Mouse (Mus musculus) right cerebral cortex, adult 18-20 months (tissue): ENCODE measurements at regions not wholly inside any gene's neighbourhood (a gene's known extent, or its start where the extent isn't known, plus 50 kb on each side); places are given as distances from the start of the nearest gene placed in this dataset.
"Not testable (repeated sequence)": the region's sequence is repeated elsewhere in the genome, so short reads cannot be mapped to it uniquely, and the experiment has no call there.

Experiments
- DNase-seq: peaks from one replicate; pipeline ENCODE4 v3.0.0; 2022; ENCODE audit warnings: mixed read lengths

DNA sequence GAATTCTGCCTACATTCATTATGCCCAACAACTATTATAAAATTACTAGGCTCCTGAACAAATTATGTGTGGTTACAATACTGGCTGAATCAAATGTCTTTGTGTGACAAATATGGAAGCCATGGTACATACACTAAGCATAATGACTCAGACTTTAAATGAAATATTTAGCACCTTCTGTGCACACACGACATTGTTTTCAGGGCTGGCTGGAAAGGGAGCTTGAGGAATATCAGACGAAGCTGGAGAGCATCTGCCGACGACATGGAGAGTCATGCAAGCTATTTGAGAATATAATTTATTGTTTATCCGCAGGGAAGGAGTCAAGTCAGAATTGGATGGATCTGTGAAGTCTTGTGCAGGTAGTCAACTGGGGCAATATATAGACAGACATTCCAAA is 955.4 kb upstream of the Gm10801 start:
- peak; percentile 14 for DNase-seq

DNA sequence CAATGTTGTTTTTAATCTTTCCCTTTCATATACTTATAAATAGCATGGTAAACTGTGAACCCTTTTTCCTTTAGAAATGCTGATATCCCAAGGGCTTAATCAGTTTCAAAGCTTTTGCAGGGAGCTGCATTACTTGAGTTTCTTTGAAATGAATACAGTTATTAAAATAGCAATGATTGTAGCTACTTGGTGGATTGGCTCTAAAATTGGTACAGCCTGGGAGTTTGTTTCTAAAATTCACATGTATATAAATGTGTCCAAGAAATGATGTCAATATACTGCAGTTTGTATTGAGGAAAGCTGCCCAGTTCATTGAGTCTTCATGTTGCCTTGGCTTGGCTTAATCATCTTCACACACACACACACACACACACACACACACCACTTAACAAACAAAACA is 954.8 kb upstream of the Gm10801 start:
- DNase-seq, result no peak

DNA sequence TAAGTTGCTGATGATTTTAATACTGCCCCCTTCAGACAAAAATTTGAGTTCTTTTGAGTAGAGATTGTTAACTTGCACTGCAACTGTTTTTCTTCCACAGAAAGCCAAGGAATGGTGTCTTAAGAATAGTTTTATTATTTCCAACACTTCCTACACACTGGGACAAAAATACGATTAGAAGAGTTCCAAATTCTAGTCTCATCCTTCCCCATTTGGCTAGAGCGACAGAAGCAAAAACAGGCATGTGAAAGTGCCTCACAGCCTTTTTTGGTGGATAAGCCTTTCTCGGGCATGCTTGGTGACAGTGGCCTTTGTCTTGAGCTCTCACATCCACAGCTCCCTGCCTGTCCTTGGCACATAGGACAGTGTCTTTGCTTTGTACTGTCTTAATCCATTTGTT is 954.3 kb upstream of the Gm10801 start:
- DNase-seq, result peak; percentile 48

DNA sequence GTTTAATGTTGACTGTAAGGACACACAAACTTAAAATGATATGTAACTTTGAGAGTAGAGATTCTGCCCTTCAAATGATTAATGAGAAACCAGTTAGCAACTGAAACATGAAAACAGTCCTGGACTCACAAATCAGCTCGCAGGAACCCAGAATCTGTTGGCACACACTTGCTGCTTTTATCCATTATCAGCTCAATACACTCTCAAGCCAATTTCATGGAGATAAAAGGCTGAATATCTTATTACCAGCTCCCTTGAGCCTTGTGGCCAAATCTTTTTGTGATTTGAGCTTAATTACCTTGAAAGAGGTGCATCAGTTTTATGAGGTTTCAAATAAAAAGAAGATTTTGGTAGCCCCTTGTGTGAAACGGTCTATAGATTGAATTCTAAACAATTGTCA is 936.9 kb upstream of the Gm10801 start:
- no peak for DNase-seq

DNA sequence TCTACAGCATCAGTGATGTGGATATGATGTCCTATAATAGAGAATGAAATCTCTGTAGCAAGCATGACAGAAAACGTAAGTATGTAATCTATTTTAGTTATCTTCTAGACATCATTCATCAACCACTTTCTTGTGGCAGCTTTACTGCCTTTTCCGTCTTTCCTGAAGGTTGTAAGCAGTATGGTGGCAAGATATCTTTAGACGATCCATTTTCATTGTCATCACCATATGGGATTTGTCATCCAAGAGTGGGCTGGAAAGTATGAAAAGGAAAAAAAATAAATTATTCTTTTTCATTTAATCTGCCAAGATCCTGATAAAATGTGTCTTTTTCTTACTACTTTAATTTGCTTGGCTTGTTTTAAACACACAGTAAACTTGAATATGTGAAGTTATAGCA is 893.2 kb upstream of the Gm10801 start:
- DNase-seq, result peak; percentile 11

DNA sequence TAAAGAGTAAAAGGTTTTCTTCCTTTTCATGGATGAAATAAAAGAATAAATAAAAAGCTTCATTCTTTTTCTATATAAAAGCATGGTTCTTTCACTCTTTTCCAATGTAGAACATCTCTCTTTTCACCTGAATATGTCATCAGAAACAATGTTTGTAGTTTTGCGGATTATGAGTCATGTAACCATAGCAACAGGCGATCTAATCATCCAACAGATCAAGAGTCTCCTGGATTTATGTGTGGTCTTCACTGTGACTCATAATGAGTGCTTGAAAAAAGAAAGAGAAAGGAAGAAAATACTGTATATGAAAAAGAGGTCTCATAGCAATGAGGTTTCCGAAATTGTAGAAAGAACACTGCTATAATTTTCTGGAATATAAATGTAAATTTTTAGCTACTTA is 884.1 kb upstream of the Gm10801 start:
- peak; percentile 3 for DNase-seq

DNA sequence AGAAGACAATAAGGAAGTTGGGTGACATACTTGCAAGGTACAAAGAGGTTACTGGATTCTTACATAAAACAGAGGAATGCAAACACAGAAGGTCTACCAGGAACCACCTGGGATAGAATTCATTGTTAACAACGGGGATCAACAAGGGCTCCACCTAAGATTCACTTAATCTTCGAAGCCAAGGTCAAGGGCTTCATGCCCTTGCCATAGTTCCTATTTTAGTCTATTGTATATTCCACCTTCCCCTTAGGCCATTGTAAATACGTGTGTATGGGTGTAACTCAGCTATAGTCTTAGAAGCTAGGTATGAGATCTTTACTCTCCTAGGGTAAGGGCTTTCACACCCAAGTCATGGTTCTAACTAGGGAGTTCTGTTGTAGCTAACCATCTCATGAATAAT is 882.0 kb upstream of the Gm10801 start:
- DNase-seq, result not testable (repeated sequence)
